Mouse (Mus musculus): Measurements from ENCODE around the gene Olfr1306.

Gene Olfr1306

GRCm38 (mm10) chr2:111916171-111916570 lies at the start of gene Olfr1306:
Gene Olfr1306 (minus strand): TSS chr2:111916271.
- DNase-seq (ENCODE audit: low spot score in 2 of 2), result no peak

GRCm38 (mm10) chr2:111964844-111965243 lies 48.8 kb upstream of the Olfr1306 start, which contains the start of gene Olfr1308:
Gene Olfr1308 (minus strand): TSS chr2:111964944.
- DNase-seq (ENCODE audit: low spot score in 2 of 2), result no peak

- no peak for DNase-seq (ENCODE audit: low spot score in 2 of 2)
These were observed 33.3 kb upstream of the Olfr1306 start, which contains the start of gene Olfr1307 for GRCm38 (mm10) chr2:111949340-111949739. Gene Olfr1307 (minus strand): TSS chr2:111949440.

GRCm38 (mm10) chr2:111877049-111877448 lies 39.0 kb downstream of the Olfr1306 start, which contains the start of gene Olfr1305:
Gene Olfr1305 (minus strand): TSS chr2:111877149.
- no peak for DNase-seq (ENCODE audit: low spot score in 2 of 2)

Measured in frontal cortex, postnatal 14 days (tissue).